Mouse (Mus musculus) stomach, embryonic 16.5 days (tissue): ENCODE data around the gene Ano9. TPM values are rescaled to one million over a fixed set of nuclear protein-coding genes. Genes with fewer than 3 reads are reported as not detected.
A peak's percentile ranks its signal among the peaks of the same experiment; 100 is the strongest.

ENCODE experiments used
- ATAC-seq: fragments of 200-750 bp; cut with Nextera tagmentation; 2 replicates; pipeline ENCODE4 v1.8.0; 2017; ENCODE audit warnings: moderate number of reproducible peaks, moderate TSS enrichment; ENCODE audit not compliant: insufficient read depth, low FRiP score
- H3K27ac ChIP-seq: fragments of 300-500 bp; sonication (generic); 2 replicates; pipeline ENCODE4 v1.5.1; 2014; ENCODE audit warnings: low read length
- H3K27me3 ChIP-seq: fragments of 300-500 bp; sonication (generic); 2 replicates; pipeline ENCODE4 v1.6.1; 2014; ENCODE audit warnings: low read length, control low read depth, mixed read lengths; ENCODE audit not compliant: control insufficient read depth, insufficient read depth
- H3K36me3 ChIP-seq: fragments of 300-500 bp; sonication (generic); 2 replicates; pipeline ENCODE4 v1.6.1; 2014; ENCODE audit warnings: low read length; ENCODE audit not compliant: control insufficient read depth, insufficient read depth
- H3K4me1 ChIP-seq: fragments of 300-500 bp; sonication (generic); 2 replicates; pipeline ENCODE4 v1.6.1; 2014; ENCODE audit warnings: low read length, control low read depth, mixed read lengths; ENCODE audit not compliant: control insufficient read depth, insufficient read depth
- H3K4me2 ChIP-seq: fragments of 300-500 bp; sonication (generic); 2 replicates; pipeline ENCODE4 v1.6.1; 2014; ENCODE audit warnings: low read depth, low read length, mixed read lengths
- H3K4me3 ChIP-seq: fragments of 300-500 bp; sonication (generic); replicated peaks from 2 replicates; pipeline ENCODE4 v1.5.1; 2014; ENCODE audit warnings: mild to moderate bottlenecking, low read length
- H3K9ac ChIP-seq: fragments of 300-500 bp; sonication (generic); 2 replicates; pipeline ENCODE4 v1.6.1; 2014; ENCODE audit warnings: low read length
- H3K9me3 ChIP-seq: fragments of 300-500 bp; sonication (generic); replicated peaks from 2 replicates; pipeline ENCODE4 v1.6.1; 2016; ENCODE audit warnings: low read length, control low read depth; ENCODE audit not compliant: control insufficient read depth
- WGBS: fragments of 180-500 bp; shearing (Covaris S2); extraction: QIAGEN DNeasy Blood & Tissue Kit; methylation state at CpG from one replicate; pipeline ENCODE4 v1.1.7; 2014; 5-methylcytosine and 5-hydroxymethylcytosine counted together
- polyA plus RNA-seq: library from polyadenylated mRNA; unstranded; fragments of >200 nt; fragmentation: Nextera tagmentation; extraction: Ambion mirVana; gene quantifications from 2 replicates; pipeline ENCODE4 v1.2.1, GENCODE M21; 2015

Gene Ano9
- polyA plus RNA-seq, 1 experiment from 2014 or later = 22.5 TPM

DNA sequence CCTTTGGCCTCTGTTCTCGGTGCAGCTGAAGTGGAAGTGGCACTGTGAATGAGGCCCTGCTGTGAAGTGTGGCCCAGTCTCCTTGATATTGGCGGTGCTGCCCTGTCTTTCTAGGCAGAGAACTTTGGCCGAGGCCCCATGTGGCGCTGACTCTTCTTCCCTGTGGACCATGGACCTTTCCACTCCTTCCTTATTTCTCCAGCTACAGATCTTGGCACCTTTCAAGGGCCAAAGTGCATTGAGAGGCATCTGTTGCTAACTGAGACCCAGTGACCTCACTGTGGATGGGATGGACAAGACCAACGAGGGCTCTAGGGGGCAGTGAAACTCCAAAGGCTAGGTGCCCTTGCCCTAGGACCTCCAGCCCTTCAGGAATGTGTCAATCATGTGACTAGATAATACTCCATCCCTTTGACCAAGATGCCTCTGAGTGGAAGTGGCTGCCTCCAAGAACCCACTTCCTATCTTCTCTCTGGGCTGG lies 3.5 kb upstream of the Ano9 start:
- Histone ChIP-seq H3K9ac (no peak overlapping the region), H3K4me1 (0 out of 2 replicates have a peak, but pooled peaks cover 3% of the 10 kb centered on the region), H3K27me3 (no peaks in the 10 kb centered on the region), H3K27ac (no peak overlapping the region), H3K9me3 (no peaks in the 10 kb centered on the region), H3K4me2 (no peak overlapping the region), H3K36me3 (no peaks in the 10 kb centered on the region), H3K4me3 (no peak overlapping the region)
- ATAC-seq = no peak
- WGBS = 76% methylated on average over 5 of the region's 5 CpGs

DNA sequence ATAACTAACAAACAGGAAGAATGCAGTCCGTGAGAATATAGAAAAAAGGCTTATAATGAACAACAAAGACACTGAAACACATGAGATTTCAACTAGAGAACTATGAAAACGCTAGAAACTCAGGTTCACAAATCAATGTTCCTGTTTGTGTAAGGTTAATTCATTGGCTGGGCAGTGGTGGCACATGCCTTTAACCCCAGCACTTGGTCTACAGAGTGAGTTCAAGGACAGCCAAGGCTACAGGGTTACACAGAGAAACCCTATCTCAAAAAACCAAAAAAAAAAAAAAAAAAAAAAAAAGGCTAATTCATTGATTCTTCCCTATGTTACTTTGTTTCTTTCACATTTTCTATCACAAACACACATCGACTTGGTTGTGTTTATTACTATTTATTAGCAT lies 3.0 kb upstream of the Ano9 start:
- WGBS = 81% methylated on average over 3 of the region's 3 CpGs
- H3K4me3 ChIP-seq = no peak overlapping the region
- no peak for ATAC-seq
- H3K27me3 ChIP-seq = no peaks in the 10 kb centered on the region
- H3K9me3 ChIP-seq = no peaks in the 10 kb centered on the region
- no peaks in the 10 kb centered on the region for H3K36me3 ChIP-seq
- H3K27ac ChIP-seq = no peak overlapping the region
- H3K9ac ChIP-seq = no peak overlapping the region
- H3K4me1 ChIP-seq = 0 out of 2 replicates have a peak, but pooled peaks cover 3% of the 10 kb centered on the region
- no peak overlapping the region for H3K4me2 ChIP-seq

DNA sequence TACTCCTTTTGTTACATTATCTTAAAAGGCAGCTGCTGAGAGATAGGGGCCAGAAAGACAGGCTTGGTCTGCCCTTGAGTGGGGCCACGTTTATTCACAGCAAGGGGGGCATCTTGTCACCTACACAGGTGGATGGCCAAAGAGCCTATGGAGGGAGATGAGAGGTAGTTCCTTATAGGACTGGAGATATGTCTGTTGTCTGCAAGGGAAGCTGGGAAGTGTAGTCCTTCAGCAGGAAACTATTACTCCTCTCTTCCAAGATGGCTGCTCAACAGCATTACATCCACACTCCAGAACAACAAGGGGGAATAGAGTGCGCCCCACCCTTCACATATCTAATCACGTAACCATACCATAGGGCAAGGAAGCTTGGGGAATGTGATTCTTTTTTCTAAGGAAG lies 1.9 kb upstream of the Ano9 start:
- Histone ChIP-seq H3K27ac (no peak overlapping the region), H3K9me3 (no peaks in the 10 kb centered on the region), H3K27me3 (no peaks in the 10 kb centered on the region), H3K4me2 (no peak overlapping the region), H3K36me3 (no peaks in the 10 kb centered on the region), H3K4me3 (no peak overlapping the region), H3K4me1 (0 out of 2 replicates have a peak, but pooled peaks cover 3% of the 10 kb centered on the region), H3K9ac (no peak overlapping the region)
- whole genome bisulfite sequencing = 60% methylated on average over 3 of the region's 3 CpGs
- no peak for ATAC-seq

- Histone ChIP-seq H3K9me3 (no peaks in the 10 kb centered on the region), H3K27me3 (no peaks in the 10 kb centered on the region), H3K27ac (no peak overlapping the region), H3K4me3 (no peak overlapping the region), H3K4me1 (peaks cover 6% of the 10 kb centered on the region; the same call in 1 of the 2 replicates), H3K9ac (no peak overlapping the region), H3K4me2 (0 out of 2 replicates have a peak overlapping the region, but pooled peaks have one; percentile 9), H3K36me3 (no peaks in the 10 kb centered on the region)
- ATAC-seq = no peak
- 86% methylated on average over 9 of the region's 9 CpGs for WGBS
These were observed 1.7 kb downstream of the Ano9 start for GRCm38 (mm10) chr7:141115874-141116273.

DNA sequence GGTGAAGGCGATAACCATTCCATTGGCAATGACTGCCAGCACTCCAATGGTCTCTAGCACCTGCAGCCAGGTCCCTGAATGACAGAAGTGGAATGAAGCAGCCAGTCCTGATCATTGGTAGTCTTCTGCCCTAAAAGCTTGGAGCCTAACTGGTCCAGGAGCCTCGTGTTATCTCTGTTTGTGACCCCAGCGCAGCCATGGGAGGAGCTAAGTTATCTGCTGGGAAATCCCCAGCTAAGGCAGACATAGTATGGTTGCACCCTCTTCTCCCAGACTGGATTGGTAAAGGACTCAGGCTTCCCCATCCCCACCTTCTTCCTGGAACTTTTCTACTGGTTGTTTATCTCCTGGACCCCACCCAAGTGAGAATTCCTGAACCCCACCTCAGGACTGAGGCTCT lies 14.4 kb downstream of the Ano9 start:
- H3K27me3 ChIP-seq = no peaks in the 10 kb centered on the region; the same call in 1 of the 2 replicates
- WGBS = 65% methylated on average over 3 of the region's 3 CpGs
- no peak overlapping the region for H3K4me2 ChIP-seq
- ATAC-seq = no peak
- H3K36me3 ChIP-seq = no peaks in the 10 kb centered on the region
- no peak overlapping the region for H3K9ac ChIP-seq
- no peaks in the 10 kb centered on the region for H3K9me3 ChIP-seq
- H3K4me3 ChIP-seq = no peak overlapping the region
- H3K4me1 ChIP-seq = no peaks in the 10 kb centered on the region; the same call in 1 of the 2 replicates
- no peak overlapping the region for H3K27ac ChIP-seq

- Histone ChIP-seq H3K27me3 (no peaks in the 10 kb centered on the region; the same call in 1 of the 2 replicates), H3K4me2 (peak within 1 kb of the TSS; percentile 88), H3K9ac (peak within 1 kb of the TSS; percentile 73), H3K4me1 (no peaks in the 10 kb centered on the region; the same call in 1 of the 2 replicates), H3K4me3 (peak within 1 kb of the TSS; percentile 52), H3K9me3 (no peaks in the 10 kb centered on the region), H3K27ac (peak within 1 kb of the TSS; percentile 90), H3K36me3 (no peaks in the 10 kb centered on the region)
- under 1% methylated on average over 56 of the region's 56 CpGs for WGBS
- ATAC-seq = peak; percentile 81
These were observed 17.5 kb downstream of the Ano9 start, which contains the start of gene Sigirr for GRCm38 (mm10) chr7:141099911-141100691. Gene Sigirr (minus strand): TSS chr7:141100572.

GRCm38 (mm10) chr7:141097177-141097576 lies 20.4 kb downstream of the Ano9 start:
- WGBS = 71% methylated on average over 5 of the region's 5 CpGs
- 0 out of 2 replicates have a peak overlapping the region, but pooled peaks have one; percentile 6 for H3K27ac ChIP-seq
- H3K9ac ChIP-seq = no peak overlapping the region
- H3K4me2 ChIP-seq = no peak overlapping the region
- no peaks in the 10 kb centered on the region for H3K9me3 ChIP-seq
- H3K36me3 ChIP-seq = no peaks in the 10 kb centered on the region
- peaks cover 6% of the 10 kb centered on the region for H3K4me1 ChIP-seq
- no peak for ATAC-seq
- no peaks in the 10 kb centered on the region; the same call in 1 of the 2 replicates for H3K27me3 ChIP-seq
- no peak overlapping the region for H3K4me3 ChIP-seq

DNA sequence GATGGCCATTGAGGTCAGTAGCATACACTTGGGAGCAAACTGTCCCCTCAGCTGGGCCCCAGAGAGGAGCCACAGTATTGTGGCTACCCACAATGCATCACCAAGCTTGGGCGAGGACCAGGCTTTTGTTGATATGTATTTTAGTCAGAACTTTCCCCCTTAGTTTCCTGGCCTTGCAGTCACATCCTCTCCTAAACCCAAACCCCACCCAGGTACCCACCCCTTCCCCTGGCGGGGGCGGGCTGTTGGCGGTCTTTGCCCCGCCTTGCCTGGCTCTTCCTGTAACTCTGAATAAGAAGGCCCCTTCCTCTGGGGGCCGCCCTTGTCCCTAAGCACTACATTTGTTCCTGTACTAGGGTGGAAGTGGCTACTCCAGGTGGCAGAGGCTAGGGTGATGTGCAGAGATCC lies 21.0 kb downstream of the Ano9 start:
- 42% methylated on average over 6 of the region's 6 CpGs for WGBS
- H3K27ac ChIP-seq = 0 out of 2 replicates have a peak overlapping the region, but pooled peaks have one; percentile 6

GRCm38 (mm10) chr7:141096021-141096420 lies 21.6 kb downstream of the Ano9 start:
- no peak for ATAC-seq
- H3K36me3 ChIP-seq = no peaks in the 10 kb centered on the region
- WGBS = 80% methylated on average over 6 of the region's 6 CpGs
- H3K9ac ChIP-seq = no peak overlapping the region
- H3K4me3 ChIP-seq = no peak overlapping the region
- 0 out of 2 replicates have a peak overlapping the region, but pooled peaks have one; percentile 14 for H3K4me2 ChIP-seq
- H3K9me3 ChIP-seq = no peaks in the 10 kb centered on the region
- peaks cover 6% of the 10 kb centered on the region for H3K4me1 ChIP-seq
- H3K27me3 ChIP-seq = no peaks in the 10 kb centered on the region; the same call in 1 of the 2 replicates
- no peak overlapping the region; the same call in 1 of the 2 replicates for H3K27ac ChIP-seq

More for the DNA sequence above, 21.0 kb downstream of the Ano9 start:
- peaks cover 6% of the 10 kb centered on the region for H3K4me1 ChIP-seq
- no peaks in the 10 kb centered on the region for H3K36me3 ChIP-seq
- H3K4me2 ChIP-seq = 0 out of 2 replicates have a peak overlapping the region, but pooled peaks have one; percentile 14
- no peak overlapping the region for H3K4me3 ChIP-seq
- H3K9me3 ChIP-seq = no peaks in the 10 kb centered on the region
- H3K9ac ChIP-seq = 0 out of 2 replicates have a peak overlapping the region, but pooled peaks have one; percentile 25
- H3K27me3 ChIP-seq = no peaks in the 10 kb centered on the region; the same call in 1 of the 2 replicates
- ATAC-seq = no peak
